Mouse (Mus musculus): Measurements from ENCODE around the gene Zfp952.
"Not testable (repeated sequence)": the region's sequence is repeated elsewhere in the genome, so short reads cannot be mapped to it uniquely, and the experiment has no call there.

Gene Zfp952

GRCm38 (mm10) chr17:32992699-32993474 is at the start of gene Zfp952:
Zfp952 (plus strand) TSS chr17:32993129.
- peak; percentile 95 for DNase-seq

GRCm38 (mm10) chr17:32943661-32944060 is 49.3 kb upstream of the Zfp952 start:
- DNase-seq, result no peak

GRCm38 (mm10) chr17:32944402-32945035 is 48.4 kb upstream of the Zfp952 start:
- no peak for DNase-seq

GRCm38 (mm10) chr17:32946716-32947115 is 46.2 kb upstream of the Zfp952 start:
- no peak for DNase-seq

GRCm38 (mm10) chr17:32947215-32947914 is 45.6 kb upstream of the Zfp952 start, which contains the start of gene Cyp4f13:
Cyp4f13 (minus strand) TSS chr17:32947402.
- DNase-seq, result peak; percentile 99

GRCm38 (mm10) chr17:32950136-32950535 is 42.8 kb upstream of the Zfp952 start:
- no peak for DNase-seq

GRCm38 (mm10) chr17:32951006-32951405 is 41.9 kb upstream of the Zfp952 start:
- no peak for DNase-seq

GRCm38 (mm10) chr17:32951441-32951840 is 41.5 kb upstream of the Zfp952 start:
- peak; percentile 79 for DNase-seq

GRCm38 (mm10) chr17:32965253-32965622 is 27.7 kb upstream of the Zfp952 start:
- no peak for DNase-seq

- peak; percentile 96 for DNase-seq
Measured at GRCm38 (mm10) chr17:32965623-32966290, 27.2 kb upstream of the Zfp952 start, which contains the start of gene Zfp472. Zfp472 (plus strand) TSS chr17:32965814.

GRCm38 (mm10) chr17:32981361-32981760 is 11.6 kb upstream of the Zfp952 start:
- DNase-seq, result no peak

GRCm38 (mm10) chr17:32986301-32986700 is 6.6 kb upstream of the Zfp952 start:
- DNase-seq, result no peak

GRCm38 (mm10) chr17:32991965-32992698 is 797 bp upstream of the Zfp952 start:
- DNase-seq, result peak; percentile 33

GRCm38 (mm10) chr17:32998492-32998891 is 5.6 kb downstream of the Zfp952 start:
- no peak for DNase-seq

- DNase-seq, result peak; percentile 30
Measured at GRCm38 (mm10) chr17:33008337-33008736, 15.4 kb downstream of the Zfp952 start.

- DNase-seq, result not testable (repeated sequence)
Measured at GRCm38 (mm10) chr17:33020434-33020833, 27.5 kb downstream of the Zfp952 start.

GRCm38 (mm10) chr17:33032376-33032775 is 39.4 kb downstream of the Zfp952 start:
- no peak for DNase-seq

GRCm38 (mm10) chr17:33032900-33033891 is 40.3 kb downstream of the Zfp952 start, which contains the start of gene Zfp763:
Zfp763 (minus strand) TSS chr17:33033402.
- peak; percentile 92 for DNase-seq
